Mouse (Mus musculus) urinary bladder, postnatal 25 days (tissue): ENCODE results near the gene Gm21969.

ENCODE experiments used
- DNase-seq: peaks from one replicate; pipeline ENCODE4 v3.0.0; 2022; ENCODE audit warnings: low spot score

Gene Gm21969

GRCm38 (mm10) chr4:139617001-139617364, 14.0 kb downstream of the Gm21969 start:
- DNase-seq, result no peak

DNA sequence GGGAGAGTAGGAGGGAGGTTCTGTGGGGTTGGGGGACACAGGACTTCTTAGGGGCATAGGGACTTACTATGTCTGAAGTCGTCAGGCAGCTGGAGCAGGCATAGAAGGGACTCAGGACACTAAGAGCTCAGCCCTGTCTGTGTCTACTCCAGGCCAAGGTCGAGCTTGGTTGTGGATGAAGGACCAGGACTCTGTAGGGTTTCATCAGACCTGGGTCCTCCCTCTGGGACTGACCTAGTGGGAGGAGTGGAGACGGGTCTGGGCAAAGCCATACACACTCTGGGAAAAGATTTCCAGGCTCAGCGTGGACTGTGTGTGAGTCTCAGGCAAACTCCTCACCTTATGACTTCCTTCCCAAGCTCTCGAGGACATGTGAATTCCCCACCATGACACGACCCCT, 16.8 kb downstream of the Gm21969 start:
- DNase-seq, result no peak

DNA sequence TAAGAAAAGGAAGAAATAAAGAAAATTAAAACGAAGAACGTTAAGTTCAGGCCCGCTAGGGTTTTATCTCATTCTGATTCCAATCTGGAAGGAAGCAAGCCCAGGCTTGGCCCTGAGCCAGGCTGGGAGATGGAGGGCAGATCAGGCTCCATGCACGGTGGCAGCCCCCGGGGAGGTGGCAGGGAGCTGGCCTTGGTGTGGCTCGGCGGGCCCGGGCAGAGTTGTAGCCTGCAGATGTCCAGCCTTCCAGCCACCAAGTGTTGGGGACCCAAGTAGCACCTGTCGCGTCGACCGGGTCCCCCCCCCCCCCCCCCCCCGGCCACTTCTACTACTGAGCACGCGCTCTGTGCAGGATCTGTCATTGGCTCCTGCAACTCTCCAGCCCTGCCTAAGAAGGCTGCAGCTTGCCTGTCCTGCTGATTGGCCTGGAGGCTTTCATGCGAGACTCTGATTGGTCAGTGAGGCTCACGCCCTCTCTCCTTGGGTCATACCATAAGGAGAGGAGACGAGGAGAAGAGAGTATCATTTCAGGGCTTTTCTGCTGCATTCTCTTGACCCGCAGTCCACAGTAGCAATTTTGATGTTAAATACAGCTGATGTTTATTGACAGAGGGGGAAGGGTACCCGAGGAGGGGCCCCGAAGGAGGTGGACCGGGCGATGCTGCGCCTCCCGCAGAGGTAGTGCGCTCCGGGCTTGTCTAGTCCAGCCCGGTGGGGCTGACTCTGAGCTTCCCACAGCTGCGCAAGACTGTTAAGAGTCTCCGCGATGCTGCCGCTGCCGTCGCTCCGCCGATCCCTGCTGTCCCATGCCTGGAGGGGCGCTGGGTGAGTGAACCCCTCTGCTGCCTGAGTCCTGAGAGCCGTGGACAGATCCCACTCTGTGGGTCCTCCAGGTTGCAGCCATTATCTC, 19.6 kb downstream of the Gm21969 start, which contains the start of gene Aldh4a1:
Aldh4a1 (plus strand) TSS at position 494 of the 910 bp plus-strand sequence.
- peak; percentile 77 for DNase-seq

GRCm38 (mm10) chr4:139623434-139624115, 20.6 kb downstream of the Gm21969 start:
- DNase-seq, result no peak

GRCm38 (mm10) chr4:139624116-139624489, 21.1 kb downstream of the Gm21969 start:
- DNase-seq, result no peak

DNA sequence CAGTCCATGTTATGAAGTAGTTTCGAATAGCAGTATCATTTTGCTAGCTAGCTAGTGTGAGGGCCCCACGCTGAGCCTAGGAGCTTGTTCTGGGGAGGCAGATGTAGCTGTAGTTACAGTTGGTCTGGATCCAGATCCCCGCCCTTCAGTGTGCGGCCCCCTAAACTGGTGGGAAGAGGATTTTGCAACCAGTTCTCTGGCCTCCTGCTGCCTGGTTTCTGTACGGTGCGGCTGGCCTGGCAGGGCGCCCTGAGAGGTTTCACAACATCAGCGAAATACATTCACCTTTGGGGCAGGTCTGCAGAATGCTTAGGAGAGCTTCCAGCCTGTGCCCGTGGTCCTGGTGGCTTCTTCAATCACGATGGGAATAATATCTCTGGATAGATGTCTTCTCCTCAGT, 21.7 kb downstream of the Gm21969 start:
- DNase-seq, result no peak

GRCm38 (mm10) chr4:139627361-139627760, 24.4 kb downstream of the Gm21969 start:
- DNase-seq, result no peak

DNA sequence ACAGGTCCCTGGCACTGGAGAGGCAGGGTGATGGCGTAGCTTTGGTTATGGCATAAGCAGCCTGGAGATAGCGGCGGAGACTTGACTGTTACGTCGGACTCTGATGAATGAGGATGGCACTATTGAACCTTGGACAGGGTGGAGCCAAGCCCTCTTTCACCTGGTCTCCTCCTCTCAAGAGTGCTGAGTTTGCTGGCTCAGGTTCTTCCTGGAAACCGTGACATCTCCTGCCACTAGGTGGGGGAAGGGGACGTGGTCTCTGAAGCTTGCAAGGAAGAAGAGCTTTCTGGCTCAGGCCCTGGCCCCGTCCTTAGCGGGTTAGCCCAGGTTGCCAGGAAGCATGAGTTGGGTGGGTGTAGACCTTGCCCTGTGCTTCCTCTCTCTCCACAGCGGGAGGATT, 27.2 kb downstream of the Gm21969 start:
- DNase-seq, result no peak

DNA sequence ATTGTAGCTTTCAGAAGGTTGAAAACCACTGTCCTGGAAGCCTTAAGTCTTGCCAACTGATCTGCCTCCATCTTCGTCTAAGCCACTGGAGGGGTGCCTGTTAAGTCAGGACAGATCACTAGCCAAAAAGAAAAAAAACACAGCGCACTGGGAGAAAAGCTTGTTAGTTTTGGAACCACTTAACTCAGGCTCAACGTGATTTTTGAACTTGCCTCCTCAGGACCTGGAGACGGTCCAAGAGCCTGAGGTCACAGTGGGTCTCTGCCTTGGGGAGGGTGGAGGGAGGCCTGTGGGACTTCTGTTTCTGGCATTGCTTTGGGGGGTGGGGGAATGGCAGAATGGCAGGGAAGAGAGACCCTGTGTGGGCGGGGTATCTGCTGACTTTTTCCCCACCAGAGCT, 28.2 kb downstream of the Gm21969 start:
- DNase-seq, result no peak

- no peak for DNase-seq
These were observed 28.7 kb downstream of the Gm21969 start for GRCm38 (mm10) chr4:139631569-139632253.

DNA sequence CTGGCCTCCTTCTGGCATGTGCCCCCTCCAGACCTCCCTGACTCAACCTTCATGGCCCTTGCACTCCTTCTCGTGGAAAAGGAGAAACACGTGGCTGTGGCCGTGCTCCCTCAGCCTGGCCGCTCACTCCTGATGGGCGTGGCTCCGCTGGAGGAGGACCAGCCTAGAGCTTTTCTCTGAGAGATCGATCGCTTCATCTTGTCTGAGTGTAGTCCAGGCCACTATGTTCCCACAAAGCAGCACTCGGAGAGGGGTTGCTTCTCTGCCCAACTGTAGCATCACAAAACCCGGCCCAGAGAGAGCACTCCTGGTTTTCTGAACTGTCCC, 29.2 kb downstream of the Gm21969 start:
- DNase-seq, result no peak

DNA sequence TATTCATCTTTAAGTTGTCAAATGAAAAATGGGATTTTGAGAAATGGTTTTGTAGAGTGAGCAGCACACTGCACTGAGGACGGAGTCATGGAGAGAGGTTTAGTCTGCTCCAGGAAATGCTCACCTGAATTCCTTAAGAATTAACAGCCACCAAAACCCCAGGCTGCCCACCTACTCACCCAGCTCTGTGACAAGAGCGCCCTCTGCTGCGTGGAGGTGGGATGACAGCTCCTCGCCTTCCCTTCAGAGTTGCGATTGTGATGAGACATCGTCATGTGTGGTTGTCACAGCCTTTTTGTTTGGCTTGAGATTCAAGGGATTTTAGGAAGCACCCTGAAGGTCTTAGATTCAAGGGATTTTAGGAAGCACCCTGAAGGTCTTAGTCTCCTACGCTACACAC, 33.4 kb downstream of the Gm21969 start:
- peak; percentile 77 for DNase-seq

DNA sequence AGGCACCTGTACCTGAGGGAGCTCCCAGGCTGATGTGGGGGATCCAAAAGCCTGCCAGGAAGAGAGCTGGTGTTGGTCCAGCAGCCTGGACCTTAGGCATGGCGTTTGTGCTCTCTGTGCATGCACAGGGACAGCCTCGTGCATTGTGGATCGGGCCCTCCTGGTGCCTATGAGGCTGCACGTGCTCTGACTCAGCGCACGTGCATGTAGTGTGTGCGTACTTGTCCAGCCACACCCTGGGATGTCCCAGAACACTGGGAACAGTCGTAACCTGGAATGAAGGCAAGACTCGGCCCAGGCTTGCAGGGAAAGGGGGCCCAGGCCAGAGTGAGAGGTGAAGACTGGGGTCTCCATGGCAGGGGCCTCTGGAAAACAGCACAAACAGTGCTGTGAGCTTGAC, 34.9 kb downstream of the Gm21969 start:
- no peak for DNase-seq

DNA sequence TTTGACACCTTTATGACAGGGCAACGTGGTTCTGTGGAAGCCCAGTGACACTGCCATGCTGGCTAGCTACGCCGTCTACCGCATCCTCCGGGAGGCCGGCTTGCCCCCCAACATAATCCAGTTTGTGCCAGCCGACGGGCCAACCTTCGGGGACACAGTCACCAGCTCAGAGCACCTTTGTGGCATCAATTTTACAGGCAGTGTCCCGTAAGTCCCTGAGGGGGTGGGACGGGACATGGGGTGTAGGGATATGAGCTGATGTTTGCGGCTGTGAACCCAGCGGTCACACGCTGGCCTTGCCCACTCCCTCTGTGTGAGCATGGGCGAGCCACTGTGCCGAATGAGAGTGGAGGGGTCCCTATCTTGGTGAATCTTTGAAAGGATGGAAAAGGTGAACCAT, 35.4 kb downstream of the Gm21969 start:
- no peak for DNase-seq

DNA sequence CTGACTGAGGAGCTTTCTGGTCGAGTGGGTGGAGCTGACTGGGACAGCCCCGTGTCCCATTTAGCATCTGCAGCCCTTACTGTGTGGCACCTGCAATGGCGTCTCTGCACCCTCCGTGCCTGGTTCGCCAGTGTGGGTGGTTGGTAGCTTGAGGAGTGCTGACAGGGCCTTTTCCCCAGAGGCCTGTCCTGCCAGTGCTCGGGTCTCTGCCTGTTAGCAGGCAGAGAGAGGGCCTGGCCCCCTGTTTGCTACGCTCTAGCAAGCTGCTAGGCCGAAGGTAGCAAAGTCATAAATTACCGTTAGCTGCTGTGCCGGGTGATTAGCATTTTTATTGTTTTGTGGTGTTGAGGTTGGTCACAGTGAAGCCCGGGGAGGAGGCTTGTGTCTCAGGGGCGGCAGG, 36.8 kb downstream of the Gm21969 start:
- no peak for DNase-seq

DNA sequence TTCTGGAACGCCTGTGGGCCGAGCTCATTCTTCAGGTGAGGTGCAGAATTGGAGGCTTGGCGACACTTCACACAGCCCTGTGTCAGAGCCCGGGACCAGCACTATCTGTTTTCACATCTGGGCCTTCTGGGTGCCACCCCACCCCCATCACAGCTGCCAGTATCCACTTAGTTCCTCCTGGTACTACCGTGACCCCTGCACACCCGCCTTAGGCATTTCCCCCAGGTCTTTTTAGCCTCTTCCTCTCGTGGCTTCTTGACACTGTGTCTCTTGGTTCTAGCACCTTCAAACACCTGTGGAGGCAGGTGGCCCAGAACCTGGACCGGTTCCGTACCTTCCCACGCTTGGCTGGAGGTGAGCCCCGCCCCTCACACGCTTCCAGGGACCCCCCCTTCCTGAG, 37.3 kb downstream of the Gm21969 start:
- no peak for DNase-seq

DNA sequence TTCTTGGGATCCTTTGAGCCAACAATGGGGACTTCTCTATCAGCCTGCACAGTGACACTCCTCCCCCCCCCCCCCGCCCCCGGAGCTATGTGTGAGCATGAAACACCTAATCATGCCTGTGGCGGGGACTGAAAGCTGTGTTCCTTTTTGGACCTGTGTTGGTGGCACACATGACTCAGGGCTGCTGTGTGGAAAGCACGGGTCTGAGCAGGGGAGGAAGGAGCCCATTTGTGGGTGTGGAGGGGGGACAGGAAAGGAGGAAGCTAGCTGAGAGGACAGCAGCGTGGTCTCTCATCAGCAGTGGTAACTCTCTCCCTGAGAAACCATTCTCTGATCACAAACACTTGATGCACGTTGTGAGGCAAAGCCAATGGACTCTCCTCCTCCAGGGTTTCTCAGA, 37.8 kb downstream of the Gm21969 start:
- no peak for DNase-seq

GRCm38 (mm10) chr4:139641829-139642425, 38.9 kb downstream of the Gm21969 start:
- DNase-seq, result no peak

DNA sequence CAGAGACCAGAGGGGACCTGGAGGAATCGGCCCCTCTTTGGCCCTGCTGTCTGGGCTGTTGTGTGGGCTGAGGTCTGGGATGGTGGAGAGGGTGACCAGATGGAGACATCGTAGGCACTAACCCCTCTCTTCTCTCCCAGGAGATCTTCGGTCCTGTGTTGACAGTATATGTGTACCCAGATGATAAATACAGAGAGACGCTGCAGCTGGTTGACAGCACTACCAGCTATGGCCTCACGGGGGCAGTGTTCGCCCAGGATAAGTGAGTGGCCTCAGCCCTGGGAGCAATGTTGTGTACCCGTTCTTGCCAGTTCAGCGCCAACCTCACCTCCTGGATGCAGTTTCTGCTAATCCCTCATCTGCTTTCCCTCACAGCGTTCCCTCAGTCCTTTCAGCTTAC, 41.0 kb downstream of the Gm21969 start:
- DNase-seq, result peak; percentile 78

DNA sequence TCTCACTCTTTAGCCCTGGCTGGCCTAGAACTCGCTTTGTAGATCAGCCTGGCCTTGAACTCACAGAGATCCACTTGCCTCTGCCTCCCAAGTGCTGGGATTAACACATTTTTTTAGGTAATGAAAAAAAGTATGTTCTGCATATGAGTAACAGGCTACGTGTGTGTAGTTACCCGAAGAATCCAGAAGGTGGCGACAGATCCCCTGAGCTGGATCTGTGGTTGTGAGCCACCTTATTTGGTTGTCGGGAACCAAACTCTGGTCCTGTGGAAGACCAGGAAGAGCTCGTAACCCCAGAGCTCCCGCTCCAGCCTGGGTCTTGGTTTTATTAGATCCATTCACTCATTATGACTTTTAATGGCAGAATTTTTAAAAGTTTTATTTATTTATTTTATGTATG, 43.9 kb downstream of the Gm21969 start:
- DNase-seq, result no peak

- DNase-seq, result no peak
These were observed 47.2 kb downstream of the Gm21969 start for GRCm38 (mm10) chr4:139650086-139650743.

DNA sequence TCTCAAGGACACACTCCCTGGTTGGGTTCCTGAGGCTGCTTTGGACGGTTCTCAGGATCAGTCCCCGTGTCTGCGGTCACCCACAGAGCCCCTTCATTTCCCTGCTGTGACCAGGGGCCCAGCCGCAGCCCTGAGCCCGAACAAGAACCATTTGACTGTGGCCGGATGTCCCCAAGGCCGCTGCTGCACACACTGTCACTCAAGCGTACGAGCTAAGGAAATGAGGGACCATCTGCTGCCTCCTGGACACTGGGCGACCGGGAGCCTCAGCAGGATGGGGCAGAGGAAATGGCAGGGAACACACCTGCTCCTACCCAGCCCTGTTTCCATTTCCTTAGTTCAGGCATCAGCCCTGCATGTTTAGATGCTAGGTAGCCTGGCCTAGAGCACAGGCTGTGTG, 47.9 kb downstream of the Gm21969 start:
- no peak for DNase-seq
